Mouse (Mus musculus): ENCODE data around the gene Bzw1. TPM values are rescaled to one million over a fixed set of nuclear protein-coding genes. Genes with fewer than 3 reads are reported as not detected.

Gene Bzw1
- polyA plus RNA-seq, 2 experiments: 112 to 350 TPM

DNA sequence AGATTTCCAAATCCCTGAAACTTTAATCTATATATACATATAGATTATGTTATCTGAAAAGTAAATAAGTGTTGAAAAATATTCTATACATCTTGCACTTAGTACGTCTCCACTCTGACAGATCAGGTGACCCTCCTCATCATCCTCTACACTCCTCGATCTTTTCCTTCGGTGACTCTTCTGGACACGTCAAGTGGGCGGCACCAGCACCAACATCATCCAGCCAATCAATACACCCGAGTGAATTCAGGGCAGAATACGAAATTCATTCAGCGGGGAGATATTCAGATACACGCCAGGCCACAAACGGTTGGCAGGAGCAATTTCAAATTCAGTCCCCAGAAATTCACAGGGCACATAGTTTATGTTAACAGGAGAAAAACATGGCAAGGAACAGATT is 27.3 kb downstream of the Bzw1 start:
- Histone ChIP-seq H3K4me1 (ENCODE audit: control insufficient read depth, insufficient read depth, low read length) (peaks cover 18% of the 10 kb centered on the region), H3K9me3 (ENCODE audit: control insufficient read depth, low read length) (no peaks in the 10 kb centered on the region), H3K9ac (ENCODE audit: low read depth, low read length, severe bottlenecking) (no peak overlapping the region), H3K4me3 (replicated peaks; ENCODE audit: low read length) (no peak overlapping the region), H3K36me3 (ENCODE audit: control insufficient read depth, insufficient read depth, low read length) (peaks cover 59% of the 10 kb centered on the region), H3K27me3 (ENCODE audit: control insufficient read depth, insufficient read depth, low read length) (no peaks in the 10 kb centered on the region), H3K4me2 (replicated peaks; ENCODE audit: low read depth, low read length, severe bottlenecking) (no peak overlapping the region), H3K27ac (replicated peaks; ENCODE audit: low read depth, low read length) (no peak overlapping the region)
- no peak for DNase-seq (ENCODE audit: low spot score)
- WGBS: 93% methylated on average over 10 of the region's 10 CpGs
- ATAC-seq (ENCODE audit: low FRiP score, low read depth): no peak
- TF ChIP-seq POLR2A (IDR thresholded peaks at IDR 0.05; ENCODE audit: borderline replicate concordance, extremely low read depth, insufficient read depth, insufficient read length): no peak

DNA sequence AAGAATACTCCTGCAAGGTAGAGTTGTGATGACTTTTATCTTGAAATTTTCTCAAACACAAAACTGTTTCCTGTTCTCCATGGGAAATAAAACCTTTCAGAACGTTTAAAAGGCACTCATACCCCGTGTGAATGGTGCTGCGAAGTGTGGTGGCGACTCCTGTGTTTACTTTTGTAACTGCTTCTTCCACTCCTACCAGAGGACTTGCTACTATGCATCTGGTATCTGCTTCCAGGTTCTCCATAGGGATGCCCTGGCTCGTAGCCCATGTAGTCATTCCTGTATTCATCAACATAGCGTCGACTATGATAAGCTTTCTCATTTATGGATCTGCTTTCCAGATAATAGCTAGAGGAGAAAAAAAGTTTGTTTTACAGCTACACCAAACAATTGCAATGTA is 28.3 kb downstream of the Bzw1 start:
- 0 out of 2 replicates have a peak overlapping the region, but pooled peaks have one; percentile 10 for H3K4me3 ChIP-seq (replicated peaks; ENCODE audit: low read length)
- H3K27ac ChIP-seq (replicated peaks; ENCODE audit: low read depth, low read length): no peak overlapping the region
- WGBS: 70% methylated on average over 7 of the region's 7 CpGs
- H3K4me2 ChIP-seq (replicated peaks; ENCODE audit: low read depth, low read length, severe bottlenecking): 0 out of 2 replicates have a peak overlapping the region, but pooled peaks have one; percentile 7
- DNase-seq (ENCODE audit: low spot score) (no peak), ATAC-seq (ENCODE audit: low FRiP score, low read depth) (no peak)
- peaks cover 51% of the 10 kb centered on the region for H3K36me3 ChIP-seq (ENCODE audit: control insufficient read depth, insufficient read depth, low read length)
- peaks cover 18% of the 10 kb centered on the region for H3K4me1 ChIP-seq (ENCODE audit: control insufficient read depth, insufficient read depth, low read length)
- no peaks in the 10 kb centered on the region for H3K27me3 ChIP-seq (ENCODE audit: control insufficient read depth, insufficient read depth, low read length)
- TF ChIP-seq POLR2A (IDR thresholded peaks at IDR 0.05; ENCODE audit: borderline replicate concordance, extremely low read depth, insufficient read depth, insufficient read length): no peak
- H3K9ac ChIP-seq (ENCODE audit: low read depth, low read length, severe bottlenecking): no peak overlapping the region
- no peaks in the 10 kb centered on the region for H3K9me3 ChIP-seq (ENCODE audit: control insufficient read depth, low read length)

DNA sequence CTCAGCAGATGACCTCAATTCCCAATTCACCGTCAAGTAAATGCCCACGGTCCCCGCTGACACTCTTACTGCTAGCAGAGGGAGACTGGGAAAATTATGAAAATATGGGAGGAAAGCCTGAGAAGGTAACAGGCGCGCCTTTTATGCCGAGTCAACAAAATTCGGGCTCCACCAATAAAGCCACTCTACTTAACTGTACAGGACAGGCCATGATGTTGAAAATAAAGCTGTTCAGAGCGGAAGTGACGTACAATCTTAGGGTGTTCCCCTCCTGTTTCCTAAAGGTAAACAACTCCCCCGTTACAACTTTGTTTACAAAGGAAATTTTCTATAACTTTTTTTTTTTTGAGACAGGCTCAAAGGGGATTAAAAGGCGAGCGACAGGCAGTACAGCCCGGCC is 30.2 kb downstream of the Bzw1 start:
- WGBS: 8% methylated on average over 13 of the region's 13 CpGs
- Histone ChIP-seq H3K9me3 (ENCODE audit: control insufficient read depth, low read length) (no peaks in the 10 kb centered on the region), H3K4me1 (ENCODE audit: control insufficient read depth, insufficient read depth, low read length) (peaks cover 18% of the 10 kb centered on the region), H3K4me3 (replicated peaks; ENCODE audit: low read length) (peak overlapping the region; percentile 97), H3K9ac (ENCODE audit: low read depth, low read length, severe bottlenecking) (peak overlapping the region; percentile 100), H3K27me3 (ENCODE audit: control insufficient read depth, insufficient read depth, low read length) (no peaks in the 10 kb centered on the region), H3K36me3 (ENCODE audit: control insufficient read depth, insufficient read depth, low read length) (peaks cover 33% of the 10 kb centered on the region), H3K4me2 (replicated peaks; ENCODE audit: low read depth, low read length, severe bottlenecking) (peak overlapping the region; percentile 56), H3K27ac (replicated peaks; ENCODE audit: low read depth, low read length) (peak overlapping the region; percentile 99; the same call in 1 of the 2 replicates)
- TF ChIP-seq POLR2A (IDR thresholded peaks at IDR 0.05; ENCODE audit: borderline replicate concordance, extremely low read depth, insufficient read depth, insufficient read length): no peak
- peak; percentile 48; the same call in 1 of the 2 replicates for ATAC-seq (ENCODE audit: low FRiP score, low read depth)
- peak; percentile 77 for DNase-seq (ENCODE audit: low spot score)

DNA sequence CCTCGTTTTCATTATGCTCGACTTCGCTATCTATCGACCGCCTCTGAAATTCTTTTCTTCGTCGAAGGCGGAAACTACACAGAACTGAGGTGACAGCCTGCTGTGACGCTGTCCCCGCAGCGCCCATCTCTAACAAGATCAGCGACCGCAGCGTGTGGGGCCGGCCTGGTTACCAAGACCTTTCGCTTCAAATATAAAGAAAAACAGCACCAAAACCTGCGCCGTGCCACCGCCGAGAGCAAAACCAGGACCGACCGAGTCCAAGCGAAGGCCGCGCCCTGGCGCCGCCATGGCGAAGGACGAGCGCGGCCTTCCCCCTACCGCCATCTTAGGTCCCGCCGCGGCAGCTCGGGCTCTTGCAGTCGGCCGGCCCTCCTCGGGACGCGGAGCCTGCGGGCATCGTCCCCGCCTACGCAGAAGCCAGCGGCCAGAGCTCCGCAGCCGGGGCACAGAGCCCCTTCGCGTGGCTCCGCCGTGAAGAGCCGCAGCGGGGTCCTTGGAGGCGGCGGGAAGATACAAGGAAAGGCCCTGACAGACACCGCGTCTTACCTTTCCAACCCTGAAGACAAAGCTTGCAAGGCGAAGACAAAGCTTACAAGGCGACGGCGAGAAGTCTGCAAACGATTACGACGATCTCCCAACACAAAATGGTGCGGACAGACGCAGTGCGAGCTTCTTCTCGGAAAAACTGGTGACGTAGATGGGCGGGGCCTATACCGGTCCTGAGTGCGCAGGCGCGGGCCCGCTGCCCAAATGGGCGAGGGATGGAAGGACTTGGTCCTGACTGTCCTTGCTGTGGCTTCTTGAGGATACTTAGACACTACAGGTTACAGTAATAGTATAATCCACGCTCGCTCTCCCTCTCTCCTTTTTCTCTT is 30.9 kb downstream of the Bzw1 start, which contains the start of gene Clk1:
TSS of gene Clk1 (minus strand) at position 696 of the 878 bp plus-strand sequence.
- TF ChIP-seq POLR2A (IDR thresholded peaks at IDR 0.05; ENCODE audit: borderline replicate concordance, extremely low read depth, insufficient read depth, insufficient read length): peak; percentile 94; the same call in 1 of the 2 replicates
- Histone ChIP-seq H3K9ac (ENCODE audit: low read depth, low read length, severe bottlenecking) (peak within 1 kb of the TSS; percentile 100), H3K9me3 (ENCODE audit: control insufficient read depth, low read length) (no peaks in the 10 kb centered on the region), H3K4me3 (replicated peaks; ENCODE audit: low read length) (peak within 1 kb of the TSS; percentile 97), H3K36me3 (ENCODE audit: control insufficient read depth, insufficient read depth, low read length) (peaks cover 26% of the 10 kb centered on the region), H3K4me2 (replicated peaks; ENCODE audit: low read depth, low read length, severe bottlenecking) (peak within 1 kb of the TSS; percentile 56), H3K4me1 (ENCODE audit: control insufficient read depth, insufficient read depth, low read length) (peaks cover 18% of the 10 kb centered on the region), H3K27me3 (ENCODE audit: control insufficient read depth, insufficient read depth, low read length) (no peaks in the 10 kb centered on the region), H3K27ac (replicated peaks; ENCODE audit: low read depth, low read length) (peak within 1 kb of the TSS; percentile 99)
- DNase-seq (ENCODE audit: low spot score): peak; percentile 90
- under 1% methylated on average over 78 of the region's 79 CpGs for WGBS
- peak; percentile 91 for ATAC-seq (ENCODE audit: low FRiP score, low read depth)

DNA sequence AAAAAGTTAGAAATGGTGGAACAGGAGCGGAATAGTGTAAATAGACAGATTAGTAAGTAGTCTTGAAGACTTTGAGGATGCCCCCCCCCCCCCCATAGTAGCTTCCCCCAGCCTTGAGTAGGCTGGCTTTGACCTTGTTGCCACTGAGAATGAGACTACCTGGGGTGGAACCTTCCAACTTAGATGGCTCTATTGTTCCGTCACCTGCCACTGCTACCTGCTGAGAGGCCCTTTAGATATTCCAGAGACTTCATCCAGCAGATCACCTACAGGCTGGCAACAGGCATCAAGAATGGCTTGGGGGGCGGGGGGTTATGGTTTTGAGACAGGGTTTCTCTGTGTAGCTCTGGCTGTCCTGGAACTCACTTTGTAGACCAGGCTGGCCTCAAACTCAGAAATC is 31.9 kb downstream of the Bzw1 start:
- 96% methylated on average over 3 of the region's 3 CpGs for WGBS
- H3K4me3 ChIP-seq (replicated peaks; ENCODE audit: low read length): no peak overlapping the region
- H3K27me3 ChIP-seq (ENCODE audit: control insufficient read depth, insufficient read depth, low read length): no peaks in the 10 kb centered on the region
- no peak for DNase-seq (ENCODE audit: low spot score)
- no peak overlapping the region for H3K27ac ChIP-seq (replicated peaks; ENCODE audit: low read depth, low read length)
- H3K9ac ChIP-seq (ENCODE audit: low read depth, low read length, severe bottlenecking): no peak overlapping the region
- H3K4me1 ChIP-seq (ENCODE audit: control insufficient read depth, insufficient read depth, low read length): peaks cover 18% of the 10 kb centered on the region
- H3K4me2 ChIP-seq (replicated peaks; ENCODE audit: low read depth, low read length, severe bottlenecking): no peak overlapping the region
- no peak for TF ChIP-seq POLR2A (IDR thresholded peaks at IDR 0.05; ENCODE audit: borderline replicate concordance, extremely low read depth, insufficient read depth, insufficient read length)
- ATAC-seq (ENCODE audit: low FRiP score, low read depth): no peak
- H3K36me3 ChIP-seq (ENCODE audit: control insufficient read depth, insufficient read depth, low read length): peaks cover 17% of the 10 kb centered on the region
- no peaks in the 10 kb centered on the region for H3K9me3 ChIP-seq (ENCODE audit: control insufficient read depth, low read length)

Measured in limb, embryonic 14.5 days (tissue).